Mouse (Mus musculus) C2C12 (cell line): ENCODE data around the gene Cfap97d2. TPM values are rescaled to one million over a fixed set of nuclear protein-coding genes. Genes with fewer than 3 reads are reported as not detected.

Experiments used
- H3K27me3 ChIP-seq: one replicate; pipeline ENCODE4 v1.6.1; 2011; ENCODE audit not compliant: control insufficient read depth, insufficient read depth, insufficient read length
- H3K36me3 ChIP-seq: one replicate; pipeline ENCODE4 v1.6.1; 2011; ENCODE audit not compliant: control insufficient read depth, insufficient read depth
- H3K4me3 ChIP-seq: one replicate; pipeline ENCODE4 v1.5.1; 2011; ENCODE audit warnings: mild to moderate bottlenecking, control low read depth; ENCODE audit not compliant: poor library complexity, insufficient read depth, severe bottlenecking
- H3K79me2 ChIP-seq: one replicate; pipeline ENCODE4 v1.6.1; 2011; ENCODE audit not compliant: control insufficient read depth, insufficient read depth
- H3K79me3 ChIP-seq: one replicate; pipeline ENCODE4 v1.6.1; 2011; ENCODE audit warnings: low read depth, control low read depth
- H3ac ChIP-seq: one replicate; pipeline ENCODE3; 2011; ENCODE audit warnings: low read depth; ENCODE audit not compliant: control insufficient read depth, insufficient read length
- CEBPB ChIP-seq: IDR thresholded peaks from one replicate; pipeline ENCODE4 v1.6.1; 2011; ENCODE audit warnings: low read depth, mild to moderate bottlenecking, control low read depth, moderate library complexity
- CTCF ChIP-seq: IDR thresholded peaks from one replicate; pipeline ENCODE4 v1.5.1; 2011; ENCODE audit not compliant: control insufficient read depth, insufficient read depth, insufficient read length
- FOSL1 ChIP-seq: IDR thresholded peaks from one replicate; pipeline ENCODE4 v1.8.0; 2011; ENCODE audit warnings: mild to moderate bottlenecking, low read length; ENCODE audit not compliant: poor library complexity, insufficient read depth, severe bottlenecking
- MAX ChIP-seq: IDR thresholded peaks from one replicate; pipeline ENCODE4 v1.6.1; 2011; ENCODE audit warnings: mild to moderate bottlenecking, control low read depth
- MYOD1 ChIP-seq: IDR thresholded peaks from one replicate; pipeline ENCODE4 v1.6.1; 2011; ENCODE audit warnings: low read depth; ENCODE audit not compliant: control insufficient read depth, insufficient read length
- MYOG ChIP-seq: IDR thresholded peaks from one replicate; pipeline ENCODE4 v1.6.1; 2011; ENCODE audit not compliant: control insufficient read depth, insufficient read length; ENCODE audit errors: extremely low read depth
- USF1 ChIP-seq: IDR thresholded peaks from one replicate; pipeline ENCODE4 v1.6.1; 2011; ENCODE audit warnings: low read depth, mild to moderate bottlenecking, control low read depth, moderate library complexity
- polyA plus RNA-seq: library from polyadenylated mRNA; unstranded; fragments of >200 nt; fragmentation: generic; extraction: Trizol; gene quantifications from one replicate; pipeline ENCODE4 v1.2.1, GENCODE M21; 2012; ENCODE audit warnings: missing spikeins

The Cfap97d2 gene
- polyA plus RNA-seq, 1 experiment, result not detected

GRCm38 (mm10) chr8:13684131-13684530, 21.6 kb upstream of the Cfap97d2 start:
- Histone ChIP-seq H3K27me3 (no peaks in the 10 kb centered on the region), H3K36me3 (no peaks in the 10 kb centered on the region), H3K79me3 (no peaks in the 10 kb centered on the region), H3K79me2 (no peaks in the 10 kb centered on the region), H3K4me3 (no peak overlapping the region), H3ac (no peak overlapping the region)
- no peak for TF ChIP-seq MYOD1
- no peak for TF ChIP-seq MAX
- no peak for TF ChIP-seq CTCF
- TF ChIP-seq FOSL1, result no peak
- TF ChIP-seq USF1, result no peak
- TF ChIP-seq CEBPB, result no peak

GRCm38 (mm10) chr8:13685674-13686314, 19.9 kb upstream of the Cfap97d2 start:
- H3K79me2 ChIP-seq, result no peaks in the 10 kb centered on the region
- TF ChIP-seq USF1 (no peak), MYOG (no peak), CTCF (no peak), MYOD1 (no peak), CEBPB (no peak), MAX (no peak), FOSL1 (no peak)
- H3ac ChIP-seq, result no peak overlapping the region
- H3K27me3 ChIP-seq, result no peaks in the 10 kb centered on the region
- no peaks in the 10 kb centered on the region for H3K36me3 ChIP-seq
- H3K79me3 ChIP-seq, result no peaks in the 10 kb centered on the region
- H3K4me3 ChIP-seq, result no peak overlapping the region

GRCm38 (mm10) chr8:13686426-13686825, 19.3 kb upstream of the Cfap97d2 start:
- Histone ChIP-seq H3K27me3 (no peaks in the 10 kb centered on the region), H3K79me3 (no peaks in the 10 kb centered on the region), H3K79me2 (no peaks in the 10 kb centered on the region), H3K36me3 (no peaks in the 10 kb centered on the region), H3ac (no peak overlapping the region), H3K4me3 (no peak overlapping the region)
- TF ChIP-seq MAX (no peak), FOSL1 (no peak), USF1 (no peak), CTCF (no peak)

GRCm38 (mm10) chr8:13687101-13687717, 18.5 kb upstream of the Cfap97d2 start:
- no peaks in the 10 kb centered on the region for H3K27me3 ChIP-seq
- no peaks in the 10 kb centered on the region for H3K36me3 ChIP-seq
- TF ChIP-seq USF1 (no peak), MAX (no peak), MYOG (no peak), FOSL1 (no peak), MYOD1 (no peak), CTCF (no peak), CEBPB (no peak)

GRCm38 (mm10) chr8:13687941-13688340, 17.7 kb upstream of the Cfap97d2 start:
- H3K36me3 ChIP-seq, result no peaks in the 10 kb centered on the region
- no peak overlapping the region for H3K4me3 ChIP-seq
- H3K79me3 ChIP-seq, result no peaks in the 10 kb centered on the region
- H3ac ChIP-seq, result no peak overlapping the region
- H3K27me3 ChIP-seq, result no peaks in the 10 kb centered on the region
- H3K79me2 ChIP-seq, result no peaks in the 10 kb centered on the region
- TF ChIP-seq MAX, result no peak
- TF ChIP-seq MYOG, result no peak
- no peak for TF ChIP-seq MYOD1
- no peak for TF ChIP-seq CEBPB
- no peak for TF ChIP-seq FOSL1
- no peak for TF ChIP-seq CTCF
- no peak for TF ChIP-seq USF1

More at GRCm38 (mm10) chr8:13687101-13687717, 18.5 kb upstream of the Cfap97d2 start:
- Histone ChIP-seq H3K79me2 (no peaks in the 10 kb centered on the region), H3ac (no peak overlapping the region), H3K79me3 (no peaks in the 10 kb centered on the region), H3K4me3 (no peak overlapping the region)

- Histone ChIP-seq H3K4me3 (no peak overlapping the region), H3K79me3 (no peaks in the 10 kb centered on the region), H3ac (no peak overlapping the region), H3K79me2 (no peaks in the 10 kb centered on the region), H3K36me3 (no peaks in the 10 kb centered on the region), H3K27me3 (no peaks in the 10 kb centered on the region)
- TF ChIP-seq FOSL1, result no peak
- TF ChIP-seq CEBPB, result peak; percentile 29
Observed at GRCm38 (mm10) chr8:13688461-13688860, 17.2 kb upstream of the Cfap97d2 start.
